Mouse (Mus musculus): ENCODE measurements around the gene Hhat. TPM values are rescaled to one million over a fixed set of nuclear protein-coding genes. Genes with fewer than 3 reads are reported as not detected.

Hhat gene
- polyA plus RNA-seq, 2 experiments = 10.0 to 12.6 TPM

DNA sequence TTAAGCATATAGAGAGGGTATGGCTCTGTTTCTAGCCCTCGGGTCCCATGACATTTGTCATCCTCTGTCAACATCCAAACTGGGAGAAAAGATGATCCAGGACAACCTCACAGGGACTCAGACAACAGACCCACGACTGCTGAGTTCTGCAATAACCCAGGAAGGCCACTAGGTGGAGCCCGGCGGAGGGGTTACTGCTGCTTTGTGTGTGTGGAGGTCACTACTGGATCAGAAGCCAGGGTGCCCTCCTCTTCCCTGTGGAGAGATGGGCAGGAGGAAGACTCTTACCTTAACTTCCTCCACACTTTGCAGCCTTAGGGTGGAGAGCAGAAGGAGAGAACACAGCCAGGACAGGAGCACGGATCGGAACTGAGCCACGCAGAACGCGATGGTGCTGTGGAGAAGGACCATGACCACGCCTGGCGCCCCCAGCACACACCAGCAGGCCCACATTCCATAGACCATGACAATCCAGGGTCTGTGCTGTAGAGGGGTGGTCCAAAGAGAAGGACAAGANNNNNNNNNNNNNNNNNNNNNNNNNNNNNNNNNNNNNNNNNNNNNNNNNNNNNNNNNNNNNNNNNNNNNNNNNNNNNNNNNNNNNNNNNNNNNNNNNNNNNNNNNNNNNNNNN, 43.9 kb downstream of the Hhat start:
- Histone ChIP-seq H3K4me1 (ENCODE audit: control insufficient read depth, insufficient read depth, low read length) (peaks cover 16% of the 10 kb centered on the region), H3K36me3 (ENCODE audit: control insufficient read depth, insufficient read depth, low read length) (no peaks in the 10 kb centered on the region), H3K27ac (replicated peaks; ENCODE audit: low read depth, low read length) (no peak overlapping the region), H3K4me3 (replicated peaks; ENCODE audit: low read length) (no peak overlapping the region), H3K27me3 (ENCODE audit: control insufficient read depth, insufficient read depth, low read length) (no peaks in the 10 kb centered on the region), H3K9ac (ENCODE audit: low read depth, low read length, severe bottlenecking) (no peak overlapping the region), H3K9me3 (ENCODE audit: control insufficient read depth, low read length) (no peaks in the 10 kb centered on the region), H3K4me2 (replicated peaks; ENCODE audit: low read depth, low read length, severe bottlenecking) (no peak overlapping the region)
- 0 out of 2 replicates have a peak, but pooled peaks have one; percentile 41 for ATAC-seq (ENCODE audit: low FRiP score, low read depth)
- no peak for TF ChIP-seq POLR2A (IDR thresholded peaks at IDR 0.05; ENCODE audit: borderline replicate concordance, extremely low read depth, insufficient read depth, insufficient read length)
- WGBS = 50% methylated on average over 10 of the region's 11 CpGs
- DNase-seq (ENCODE audit: low spot score) = peak; percentile 50

GRCm38 (mm10) chr1:192722147-192722546, 48.9 kb downstream of the Hhat start:
- ATAC-seq (ENCODE audit: low FRiP score, low read depth) (no peak), DNase-seq (ENCODE audit: low spot score) (peak; percentile 74)

DNA sequence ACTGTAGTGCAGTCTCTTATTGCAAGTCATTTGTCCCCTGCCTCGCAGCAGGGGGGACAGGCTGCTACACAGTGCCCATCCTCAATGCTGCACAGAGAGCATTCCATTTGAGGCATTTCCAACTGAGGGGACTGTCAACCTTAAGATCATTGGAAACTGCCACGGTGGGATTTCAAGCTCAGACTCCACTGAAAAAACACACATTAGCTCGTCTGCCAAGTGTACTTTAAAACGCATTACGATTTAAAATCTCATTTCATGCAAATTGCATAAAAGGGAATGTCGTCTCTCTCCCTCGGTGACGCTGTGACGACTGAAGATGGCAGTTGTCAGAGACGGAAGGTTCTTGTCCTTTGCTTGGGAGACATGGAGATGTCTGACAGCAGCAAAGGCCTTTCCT, 50.9 kb downstream of the Hhat start:
- TF ChIP-seq POLR2A (IDR thresholded peaks at IDR 0.05; ENCODE audit: borderline replicate concordance, extremely low read depth, insufficient read depth, insufficient read length) = no peak
- 84% methylated on average over 10 of the region's 10 CpGs for WGBS
- Histone ChIP-seq H3K4me1 (ENCODE audit: control insufficient read depth, insufficient read depth, low read length) (no peaks in the 10 kb centered on the region), H3K9me3 (ENCODE audit: control insufficient read depth, low read length) (no peaks in the 10 kb centered on the region), H3K36me3 (ENCODE audit: control insufficient read depth, insufficient read depth, low read length) (no peaks in the 10 kb centered on the region), H3K4me2 (replicated peaks; ENCODE audit: low read depth, low read length, severe bottlenecking) (no peak overlapping the region), H3K4me3 (replicated peaks; ENCODE audit: low read length) (no peak overlapping the region), H3K9ac (ENCODE audit: low read depth, low read length, severe bottlenecking) (no peak overlapping the region), H3K27ac (replicated peaks; ENCODE audit: low read depth, low read length) (no peak overlapping the region), H3K27me3 (ENCODE audit: control insufficient read depth, insufficient read depth, low read length) (no peaks in the 10 kb centered on the region)
- ATAC-seq (ENCODE audit: low FRiP score, low read depth) (no peak), DNase-seq (ENCODE audit: low spot score) (no peak)

More at GRCm38 (mm10) chr1:192722147-192722546, 48.9 kb downstream of the Hhat start:
- no peaks in the 10 kb centered on the region for H3K36me3 ChIP-seq (ENCODE audit: control insufficient read depth, insufficient read depth, low read length)
- H3K4me3 ChIP-seq (replicated peaks; ENCODE audit: low read length) = no peak overlapping the region
- H3K27me3 ChIP-seq (ENCODE audit: control insufficient read depth, insufficient read depth, low read length) = no peaks in the 10 kb centered on the region
- WGBS = 33% methylated on average over 5 of the region's 5 CpGs
- H3K4me1 ChIP-seq (ENCODE audit: control insufficient read depth, insufficient read depth, low read length) = no peaks in the 10 kb centered on the region
- no peak overlapping the region for H3K27ac ChIP-seq (replicated peaks; ENCODE audit: low read depth, low read length)
- no peak overlapping the region for H3K9ac ChIP-seq (ENCODE audit: low read depth, low read length, severe bottlenecking)
- no peaks in the 10 kb centered on the region for H3K9me3 ChIP-seq (ENCODE audit: control insufficient read depth, low read length)
- H3K4me2 ChIP-seq (replicated peaks; ENCODE audit: low read depth, low read length, severe bottlenecking) = no peak overlapping the region
- TF ChIP-seq POLR2A (IDR thresholded peaks at IDR 0.05; ENCODE audit: borderline replicate concordance, extremely low read depth, insufficient read depth, insufficient read length) = no peak

GRCm38 (mm10) chr1:192711779-192712348, 59.2 kb downstream of the Hhat start:
- ATAC-seq (ENCODE audit: low FRiP score, low read depth) (no peak), DNase-seq (ENCODE audit: low spot score) (peak; percentile 79)
- Histone ChIP-seq H3K4me1 (ENCODE audit: control insufficient read depth, insufficient read depth, low read length) (no peaks in the 10 kb centered on the region), H3K4me2 (replicated peaks; ENCODE audit: low read depth, low read length, severe bottlenecking) (no peak overlapping the region), H3K27ac (replicated peaks; ENCODE audit: low read depth, low read length) (no peak overlapping the region), H3K9ac (ENCODE audit: low read depth, low read length, severe bottlenecking) (no peak overlapping the region), H3K4me3 (replicated peaks; ENCODE audit: low read length) (no peak overlapping the region), H3K27me3 (ENCODE audit: control insufficient read depth, insufficient read depth, low read length) (no peaks in the 10 kb centered on the region), H3K36me3 (ENCODE audit: control insufficient read depth, insufficient read depth, low read length) (no peaks in the 10 kb centered on the region), H3K9me3 (ENCODE audit: control insufficient read depth, low read length) (no peaks in the 10 kb centered on the region)
- WGBS = 36% methylated on average over 3 of the region's 3 CpGs
- no peak for TF ChIP-seq POLR2A (IDR thresholded peaks at IDR 0.05; ENCODE audit: borderline replicate concordance, extremely low read depth, insufficient read depth, insufficient read length)

DNA sequence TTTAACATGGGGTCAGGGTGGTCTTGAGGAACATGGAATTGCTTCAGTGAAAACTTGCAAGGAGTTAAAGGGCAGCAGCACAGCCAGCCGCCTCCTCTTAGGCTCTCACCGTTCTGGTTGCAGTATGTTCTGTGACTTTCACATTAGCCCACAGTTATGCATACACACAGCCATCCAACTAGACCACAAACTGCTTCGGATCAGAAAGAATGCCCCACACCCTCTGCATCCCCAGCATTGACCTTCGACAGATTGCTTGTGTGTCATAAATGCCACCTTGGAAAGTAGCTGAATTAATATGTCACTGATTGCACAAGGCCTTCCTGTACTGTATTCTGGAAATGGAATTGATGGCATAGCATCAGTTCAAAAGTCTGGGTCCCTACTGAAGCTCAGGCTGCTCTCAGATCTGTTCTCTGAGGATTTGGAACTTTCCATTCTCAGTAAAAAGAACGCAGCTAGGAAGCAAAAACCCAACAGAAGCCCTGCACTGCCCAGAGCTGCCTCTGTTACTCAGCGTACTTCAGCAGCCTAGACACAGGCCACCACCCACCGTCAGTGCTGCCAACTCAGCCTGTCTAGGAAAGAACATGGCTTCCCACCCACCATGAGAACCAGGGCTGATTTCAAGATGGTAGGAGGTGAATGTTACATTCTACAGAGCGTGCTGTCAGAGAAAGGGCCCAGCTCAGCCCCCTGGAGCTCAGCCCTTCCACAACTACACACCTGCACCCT, 70.5 kb downstream of the Hhat start:
- TF ChIP-seq POLR2A (IDR thresholded peaks at IDR 0.05; ENCODE audit: borderline replicate concordance, extremely low read depth, insufficient read depth, insufficient read length) = no peak
- no peak overlapping the region for H3K4me3 ChIP-seq (replicated peaks; ENCODE audit: low read length)
- H3K27ac ChIP-seq (replicated peaks; ENCODE audit: low read depth, low read length) = no peak overlapping the region
- DNase-seq (ENCODE audit: low spot score) (no peak), ATAC-seq (ENCODE audit: low FRiP score, low read depth) (no peak)
- no peaks in the 10 kb centered on the region for H3K4me1 ChIP-seq (ENCODE audit: control insufficient read depth, insufficient read depth, low read length)
- 80% methylated on average over 8 of the region's 8 CpGs for WGBS
- no peaks in the 10 kb centered on the region for H3K36me3 ChIP-seq (ENCODE audit: control insufficient read depth, insufficient read depth, low read length)
- no peaks in the 10 kb centered on the region for H3K9me3 ChIP-seq (ENCODE audit: control insufficient read depth, low read length)
- no peak overlapping the region for H3K9ac ChIP-seq (ENCODE audit: low read depth, low read length, severe bottlenecking)
- H3K4me2 ChIP-seq (replicated peaks; ENCODE audit: low read depth, low read length, severe bottlenecking) = no peak overlapping the region
- no peaks in the 10 kb centered on the region for H3K27me3 ChIP-seq (ENCODE audit: control insufficient read depth, insufficient read depth, low read length)
